Mouse (Mus musculus) intestine, postnatal 0 days (tissue): Measurements from ENCODE around the gene D630003M21Rik. TPM values are rescaled to one million over a fixed set of nuclear protein-coding genes. Genes with fewer than 3 reads are reported as not detected.

Experiments
- ATAC-seq: fragments of 200-750 bp; cut with Nextera tagmentation; 2 replicates; pipeline ENCODE4 v1.8.0; 2017; ENCODE audit warnings: mild to moderate bottlenecking, moderate TSS enrichment, moderate library complexity
- H3K27ac ChIP-seq: fragments of 300-500 bp; sonication (generic); 2 replicates; pipeline ENCODE4 v1.5.1; 2014; ENCODE audit warnings: mild to moderate bottlenecking, low read depth, low read length, moderate library complexity
- H3K27me3 ChIP-seq: fragments of 300-500 bp; sonication (generic); replicated peaks from 2 replicates; pipeline ENCODE4 v1.6.1; 2014; ENCODE audit warnings: low read length, mixed read lengths; ENCODE audit not compliant: control insufficient read depth, insufficient read depth
- H3K36me3 ChIP-seq: fragments of 300-500 bp; sonication (generic); 2 replicates; pipeline ENCODE4 v1.6.1; 2014; ENCODE audit warnings: mild to moderate bottlenecking, moderate library complexity; ENCODE audit not compliant: control insufficient read depth, insufficient read depth
- H3K4me1 ChIP-seq: fragments of 300-500 bp; sonication (generic); replicated peaks from 2 replicates; pipeline ENCODE4 v1.6.1; 2014; ENCODE audit warnings: antibody characterized with exemption, low read length, mixed read lengths; ENCODE audit not compliant: control insufficient read depth, insufficient read depth
- H3K4me2 ChIP-seq: fragments of 300-500 bp; sonication (generic); replicated peaks from 2 replicates; pipeline ENCODE4 v1.6.1; 2014; ENCODE audit warnings: low read depth, mild to moderate bottlenecking, moderate library complexity
- H3K4me3 ChIP-seq: fragments of 300-500 bp; sonication (generic); 2 replicates; pipeline ENCODE4 v1.5.1; 2014; ENCODE audit warnings: low read depth, low read length
- H3K9ac ChIP-seq: fragments of 300-500 bp; sonication (generic); 2 replicates; pipeline ENCODE4 v1.6.1; 2014; ENCODE audit warnings: mild to moderate bottlenecking, low read depth, low read length
- H3K9me3 ChIP-seq: fragments of 300-500 bp; sonication (generic); 2 replicates; pipeline ENCODE4 v1.6.1; 2016; ENCODE audit warnings: mixed run types; ENCODE audit not compliant: control insufficient read depth
- CTCF ChIP-seq: sonication (generic); IDR thresholded peaks from 2 replicates; pipeline ENCODE4 v1.5.1; 2016; ENCODE audit warnings: low read depth, mild to moderate bottlenecking, control low read depth, antibody characterized with exemption, moderate library complexity
- WGBS: fragments of 180-500 bp; shearing (Covaris S2); extraction: QIAGEN DNeasy Blood & Tissue Kit; methylation state at CpG from one replicate; pipeline ENCODE4 v1.1.7; 2014; 5-methylcytosine and 5-hydroxymethylcytosine counted together
- microRNA-seq: library from miRNA; unstranded; fragments of <30 nt; microRNA quantifications from one replicate; pipeline ENCODE4, GENCODE M21; 2016
- polyA plus RNA-seq: library from polyadenylated mRNA; unstranded; fragments of >200 nt; fragmentation: Nextera tagmentation; extraction: Ambion mirVana; gene quantifications from 2 replicates; pipeline ENCODE4 v1.2.1, GENCODE M21; 2015

D630003M21Rik gene
- polyA plus RNA-seq, 1 experiment from 2014 or later: 0.76 TPM

DNA sequence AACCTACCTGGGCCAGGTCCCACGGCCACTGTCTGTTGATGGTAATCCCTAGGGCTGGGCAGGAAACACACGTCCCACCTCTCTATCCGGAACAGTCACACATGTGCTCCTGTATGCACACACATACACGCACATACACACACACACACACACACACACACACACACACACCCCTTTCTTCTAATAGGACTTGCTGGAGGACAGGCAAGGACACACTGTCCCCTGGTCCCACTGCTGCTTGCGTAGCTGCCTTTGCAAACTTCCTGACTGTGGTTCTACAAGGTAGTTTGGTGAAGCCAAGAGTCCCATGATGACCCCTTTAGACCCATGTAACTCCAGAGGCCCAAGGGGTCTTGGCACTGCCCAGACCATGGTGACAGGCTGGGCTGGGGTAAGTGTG is 88.4 kb downstream of the D630003M21Rik start:
- no peaks in the 10 kb centered on the region for H3K9me3 ChIP-seq
- no peak overlapping the region for H3K4me3 ChIP-seq
- TF ChIP-seq CTCF: no peak
- H3K36me3 ChIP-seq: peaks cover 53% of the 10 kb centered on the region; the same call in 1 of the 2 replicates
- H3K9ac ChIP-seq: no peak overlapping the region
- ATAC-seq: no peak
- H3K27ac ChIP-seq: no peak overlapping the region
- WGBS: 81% methylated on average over 5 of the region's 5 CpGs
- no peak overlapping the region for H3K4me2 ChIP-seq
- H3K4me1 ChIP-seq: peaks cover 14% of the 10 kb centered on the region
- H3K27me3 ChIP-seq: no peaks in the 10 kb centered on the region

GRCm38 (mm10) chr2:158139628-158140027 is 89.4 kb downstream of the D630003M21Rik start:
- no peak for TF ChIP-seq CTCF
- WGBS: 63% methylated on average over 7 of the region's 7 CpGs
- no peak for ATAC-seq
- H3K27me3 ChIP-seq: no peaks in the 10 kb centered on the region
- peaks cover 14% of the 10 kb centered on the region for H3K4me1 ChIP-seq
- H3K4me2 ChIP-seq: no peak overlapping the region
- no peak overlapping the region for H3K27ac ChIP-seq
- H3K9me3 ChIP-seq: no peaks in the 10 kb centered on the region
- H3K4me3 ChIP-seq: no peak overlapping the region
- peaks cover 63% of the 10 kb centered on the region; the same call in 1 of the 2 replicates for H3K36me3 ChIP-seq
- no peak overlapping the region for H3K9ac ChIP-seq

DNA sequence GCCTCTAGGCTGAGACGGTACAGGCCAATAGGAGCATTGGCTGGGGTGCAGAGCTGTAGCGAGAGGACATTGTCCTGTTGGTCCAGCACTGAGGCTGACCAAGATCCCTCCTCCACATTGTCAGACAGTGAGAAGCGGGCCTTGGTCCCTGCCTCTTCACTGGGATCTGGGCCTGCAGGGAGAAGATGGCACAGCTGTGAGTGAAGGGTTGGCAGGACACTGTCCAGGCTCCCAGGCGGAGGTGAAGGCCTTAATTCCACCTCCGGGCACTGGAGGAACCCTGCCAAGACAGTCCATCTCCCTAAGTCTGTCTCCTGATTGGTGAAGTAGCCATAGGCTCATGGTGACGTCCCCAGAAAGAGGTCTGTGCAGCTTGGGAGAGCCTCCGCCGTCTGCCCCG is 90.2 kb downstream of the D630003M21Rik start:
- Histone ChIP-seq H3K27me3 (no peaks in the 10 kb centered on the region), H3K27ac (no peak overlapping the region), H3K9ac (no peak overlapping the region), H3K9me3 (no peaks in the 10 kb centered on the region), H3K4me2 (no peak overlapping the region), H3K4me1 (peaks cover 14% of the 10 kb centered on the region), H3K4me3 (no peak overlapping the region), H3K36me3 (peaks cover 69% of the 10 kb centered on the region; the same call in 1 of the 2 replicates)
- no peak for ATAC-seq
- 94% methylated on average over 9 of the region's 9 CpGs for WGBS
- no peak for TF ChIP-seq CTCF

- H3K36me3 ChIP-seq: peaks cover 70% of the 10 kb centered on the region; the same call in 1 of the 2 replicates
- 70% methylated on average over 12 of the region's 12 CpGs for WGBS
- H3K4me1 ChIP-seq: peaks cover 7% of the 10 kb centered on the region
- no peak for ATAC-seq
- no peak overlapping the region for H3K4me2 ChIP-seq
- TF ChIP-seq CTCF: no peak
- H3K9me3 ChIP-seq: no peaks in the 10 kb centered on the region
- H3K9ac ChIP-seq: no peak overlapping the region
- H3K27ac ChIP-seq: no peak overlapping the region
- no peaks in the 10 kb centered on the region for H3K27me3 ChIP-seq
- H3K4me3 ChIP-seq: no peak overlapping the region
Measured at GRCm38 (mm10) chr2:158137771-158138170, 91.3 kb downstream of the D630003M21Rik start.

GRCm38 (mm10) chr2:158136205-158136604 is 92.8 kb downstream of the D630003M21Rik start:
- H3K9me3 ChIP-seq: no peaks in the 10 kb centered on the region
- H3K27me3 ChIP-seq: no peaks in the 10 kb centered on the region
- peaks cover 76% of the 10 kb centered on the region for H3K36me3 ChIP-seq
- ATAC-seq: no peak
- H3K4me1 ChIP-seq: no peaks in the 10 kb centered on the region; the same call in 1 of the 2 replicates
- no peak overlapping the region for H3K4me3 ChIP-seq
- H3K4me2 ChIP-seq: no peak overlapping the region
- 57% methylated on average over 7 of the region's 7 CpGs for WGBS
- TF ChIP-seq CTCF: no peak
- H3K27ac ChIP-seq: no peak overlapping the region; the same call in 1 of the 2 replicates
- H3K9ac ChIP-seq: no peak overlapping the region

DNA sequence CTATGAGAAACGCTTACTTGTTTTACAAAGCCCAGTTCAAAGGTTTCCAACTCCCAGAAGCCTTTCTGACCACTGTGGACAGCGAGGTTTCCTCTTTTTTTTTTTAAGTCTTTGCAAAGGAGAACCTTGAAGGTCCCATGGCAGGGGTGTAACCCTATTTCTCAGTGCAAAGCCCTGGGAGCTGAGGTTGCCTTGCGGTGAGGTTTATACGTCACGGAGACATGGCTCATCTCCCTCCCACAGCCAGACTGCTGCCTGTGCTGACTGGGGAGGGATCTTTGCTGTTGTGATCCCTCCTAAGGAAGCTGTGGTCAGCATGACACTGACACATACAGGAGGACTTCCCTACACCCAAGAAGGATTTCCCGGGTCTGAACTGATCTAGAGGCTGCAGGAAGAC is 96.0 kb downstream of the D630003M21Rik start:
- no peaks in the 10 kb centered on the region for H3K9me3 ChIP-seq
- H3K9ac ChIP-seq: no peak overlapping the region
- no peak overlapping the region for H3K4me3 ChIP-seq
- H3K27me3 ChIP-seq: no peaks in the 10 kb centered on the region
- ATAC-seq: no peak
- WGBS: 77% methylated on average over 6 of the region's 6 CpGs
- H3K4me2 ChIP-seq: no peak overlapping the region
- no peak overlapping the region for H3K27ac ChIP-seq
- peaks cover 65% of the 10 kb centered on the region for H3K36me3 ChIP-seq
- H3K4me1 ChIP-seq: peaks cover 5% of the 10 kb centered on the region
- no peak for TF ChIP-seq CTCF

Small RNA genes lying within 50 kb of the gene (microRNA-seq; reads per million reads assigned to microRNA genes)
- not detected for gene Mir7685

Other genes starting within 250 kb of the D630003M21Rik start
- 5.1 and 5.4 TPM in 2 replicates for gene Tti1, start 200.8 kb downstream of the D630003M21Rik start, polyA plus RNA-seq
- gene Rprd1b, start 200.7 kb downstream of the D630003M21Rik start, polyA plus RNA-seq: 17.1 and 19.8 TPM in 2 replicates
- 40.0 and 40.4 TPM in 2 replicates for gene Tgm2, start 82.8 kb downstream of the D630003M21Rik start, polyA plus RNA-seq
- not detected in 2 replicates for gene Bpi, start 28.9 kb upstream of the D630003M21Rik start, polyA plus RNA-seq
- gene Lbp, start 77.3 kb upstream of the D630003M21Rik start, polyA plus RNA-seq: 4.9 and 6.2 TPM in 2 replicates
- gene Snhg11, start 146.4 kb upstream of the D630003M21Rik start, polyA plus RNA-seq: 1.9 and 3.0 TPM in 2 replicates
- 11.5 and 11.6 TPM in 2 replicates for gene Ralgapb, start 180.6 kb upstream of the D630003M21Rik start, polyA plus RNA-seq